ENCODE assay signal across 22 mouse cellular contexts in genomic region chr5:37998805-37999204, GRCm38 (mm10). TPM values are rescaled to one million over a fixed set of nuclear protein-coding genes. Genes with fewer than 3 reads are reported as not detected.
DNase-seq lines count a peak whose midpoint lies in the region; ATAC-seq lines count a peak whose summit lies in the region.
"Had no signal": no experiment of that assay in that cellular context is flagged by ENCODE, and none has a peak within 500 bp of the region (broad histone marks: within the 10 kb centered on the region; RNA-seq: fewer than 3 reads in every experiment).

No protein-coding gene starts in this region.

- no peak for DNase-seq in hindbrain, embryonic 11.5 days (ENCODE audit: low spot score)
- DNase-seq: adrenal gland, adult 8-10 months; adrenal gland, postnatal 14 days; adrenal gland, postnatal 36 days; B cell, adult 2 months; cerebellum, adult 11-12 months; cerebellum, adult 2 months; cerebellum, adult 9-10 months; cerebellum, postnatal 10 days; cerebellum, postnatal 25 days had no signal

- H3K36me3 ChIP-seq in hindbrain, embryonic 13.5 days: no peaks in the 10 kb centered on the region
- H3K36me3 ChIP-seq in hindbrain, embryonic 11.5 days (ENCODE audit: control insufficient read depth, insufficient read depth, low read length): no peaks in the 10 kb centered on the region
- no peaks in the 10 kb centered on the region for H3K36me3 ChIP-seq in neural tube, embryonic 12.5 days
- no peaks in the 10 kb centered on the region for H3K36me3 ChIP-seq in neural tube, embryonic 15.5 days
- no peaks in the 10 kb centered on the region for H3K36me3 ChIP-seq in neural tube, embryonic 14.5 days (ENCODE audit: control insufficient read depth, insufficient read depth, low read length)
- H3K36me3 ChIP-seq: embryonic facial prominence, embryonic 10.5 days; embryonic facial prominence, embryonic 12.5 days; forebrain, embryonic 15.5 days; G1E had no signal

- H3K9ac ChIP-seq in hindbrain, embryonic 13.5 days: no peak overlapping the region
- no peak overlapping the region for H3K9ac ChIP-seq in hindbrain, embryonic 11.5 days (ENCODE audit: low read depth, low read length)
- no peak overlapping the region for H3K9ac ChIP-seq in neural tube, embryonic 12.5 days
- no peak overlapping the region for H3K9ac ChIP-seq in neural tube, embryonic 15.5 days (replicated peaks)
- H3K9ac ChIP-seq in neural tube, embryonic 14.5 days (replicated peaks; ENCODE audit: low read depth, low read length): no peak overlapping the region
- H3K9ac ChIP-seq: embryonic facial prominence, embryonic 12.5 days; forebrain, embryonic 13.5 days; forebrain, embryonic 15.5 days had no signal

- no peaks in the 10 kb centered on the region for H3K9me3 ChIP-seq in hindbrain, embryonic 13.5 days
- no peaks in the 10 kb centered on the region for H3K9me3 ChIP-seq in hindbrain, embryonic 11.5 days (ENCODE audit: control insufficient read depth, low read length)
- no peaks in the 10 kb centered on the region for H3K9me3 ChIP-seq in neural tube, embryonic 12.5 days
- no peaks in the 10 kb centered on the region for H3K9me3 ChIP-seq in neural tube, embryonic 15.5 days (replicated peaks)
- no peaks in the 10 kb centered on the region for H3K9me3 ChIP-seq in neural tube, embryonic 14.5 days (ENCODE audit: control insufficient read depth, low read length)
- H3K9me3 ChIP-seq: embryonic facial prominence, embryonic 10.5 days; embryonic facial prominence, embryonic 12.5 days; forebrain, embryonic 13.5 days; forebrain, embryonic 15.5 days; G1E had no signal

- H3K4me3 ChIP-seq in hindbrain, embryonic 13.5 days: no peak overlapping the region
- no peak overlapping the region for H3K4me3 ChIP-seq in hindbrain, embryonic 11.5 days (ENCODE audit: low read depth, low read length)
- no peak overlapping the region for H3K4me3 ChIP-seq in neural tube, embryonic 12.5 days
- H3K4me3 ChIP-seq in neural tube, embryonic 15.5 days (replicated peaks): no peak overlapping the region
- H3K4me3 ChIP-seq in neural tube, embryonic 14.5 days (ENCODE audit: low read depth, low read length): no peak overlapping the region
- H3K4me3 ChIP-seq: embryonic facial prominence, embryonic 10.5 days; embryonic facial prominence, embryonic 12.5 days; forebrain, embryonic 13.5 days; forebrain, embryonic 15.5 days had no signal

- WGBS in hindbrain, embryonic 13.5 days: 44% methylated on average over 2 of the region's 2 CpGs
- WGBS in hindbrain, embryonic 11.5 days: 92% methylated on average over 2 of the region's 2 CpGs
- WGBS in neural tube, embryonic 12.5 days: 61% methylated on average over 2 of the region's 2 CpGs
- WGBS in neural tube, embryonic 15.5 days: 23% methylated on average over 2 of the region's 2 CpGs
- WGBS in neural tube, embryonic 14.5 days: 52% methylated on average over 2 of the region's 2 CpGs

- H3K27me3 ChIP-seq in hindbrain, embryonic 13.5 days: peaks cover 10% of the 10 kb centered on the region; the same call in 1 of the 2 replicates
- no peaks in the 10 kb centered on the region for H3K27me3 ChIP-seq in hindbrain, embryonic 11.5 days (ENCODE audit: control insufficient read depth, insufficient read depth, low read length)
- no peaks in the 10 kb centered on the region for H3K27me3 ChIP-seq in neural tube, embryonic 12.5 days (replicated peaks)
- H3K27me3 ChIP-seq in neural tube, embryonic 15.5 days (replicated peaks): no peaks in the 10 kb centered on the region
- no peaks in the 10 kb centered on the region for H3K27me3 ChIP-seq in neural tube, embryonic 14.5 days (ENCODE audit: control insufficient read depth, insufficient read depth, low read length)
- H3K27me3 ChIP-seq: embryonic facial prominence, embryonic 12.5 days; forebrain, embryonic 13.5 days; forebrain, embryonic 15.5 days; Patski had no signal

- no peak overlapping the region for H3K4me2 ChIP-seq in hindbrain, embryonic 13.5 days
- H3K4me2 ChIP-seq in hindbrain, embryonic 11.5 days (replicated peaks; ENCODE audit: low read depth, low read length): no peak overlapping the region
- no peak overlapping the region for H3K4me2 ChIP-seq in neural tube, embryonic 12.5 days (replicated peaks)
- no peak overlapping the region for H3K4me2 ChIP-seq in neural tube, embryonic 15.5 days
- H3K4me2 ChIP-seq in neural tube, embryonic 14.5 days (ENCODE audit: low read depth, low read length): no peak overlapping the region
- H3K4me2 ChIP-seq: embryonic facial prominence, embryonic 12.5 days; forebrain, embryonic 13.5 days; forebrain, embryonic 15.5 days had no signal

- H3K4me1 ChIP-seq in hindbrain, embryonic 13.5 days (replicated peaks): no peaks in the 10 kb centered on the region; the same call in 1 of the 2 replicates
- no peaks in the 10 kb centered on the region for H3K4me1 ChIP-seq in hindbrain, embryonic 11.5 days (replicated peaks; ENCODE audit: control insufficient read depth, insufficient read depth, low read length)
- peaks cover 4% of the 10 kb centered on the region; the same call in 1 of the 2 replicates for H3K4me1 ChIP-seq in neural tube, embryonic 12.5 days
- no peaks in the 10 kb centered on the region for H3K4me1 ChIP-seq in neural tube, embryonic 15.5 days
- no peaks in the 10 kb centered on the region for H3K4me1 ChIP-seq in neural tube, embryonic 14.5 days (ENCODE audit: control insufficient read depth, insufficient read depth, low read length)
- H3K4me1 ChIP-seq: embryonic facial prominence, embryonic 12.5 days; forebrain, embryonic 13.5 days; forebrain, embryonic 15.5 days had no signal

- no peak overlapping the region for H3K27ac ChIP-seq in hindbrain, embryonic 13.5 days
- no peak overlapping the region for H3K27ac ChIP-seq in hindbrain, embryonic 11.5 days (ENCODE audit: low read depth, low read length)
- no peak overlapping the region for H3K27ac ChIP-seq in neural tube, embryonic 12.5 days
- no peak overlapping the region for H3K27ac ChIP-seq in neural tube, embryonic 15.5 days (replicated peaks)
- no peak overlapping the region for H3K27ac ChIP-seq in neural tube, embryonic 14.5 days (ENCODE audit: low read depth, low read length)
- H3K27ac ChIP-seq: embryonic facial prominence, embryonic 12.5 days; forebrain, embryonic 13.5 days; forebrain, embryonic 15.5 days had no signal

- peak; percentile 46; the same call in 1 of the 2 replicates for ATAC-seq in hindbrain, embryonic 13.5 days (ENCODE audit: low FRiP score)
- no peak for ATAC-seq in hindbrain, embryonic 11.5 days (ENCODE audit: low FRiP score)
- ATAC-seq in neural tube, embryonic 12.5 days (ENCODE audit: low FRiP score, low read depth): peak; percentile 53; the same call in 1 of the 2 replicates
- ATAC-seq in neural tube, embryonic 15.5 days (ENCODE audit: low FRiP score): no peak; the same call in 1 of the 2 replicates
- peak; percentile 46; the same call in 1 of the 2 replicates for ATAC-seq in neural tube, embryonic 14.5 days (ENCODE audit: low read depth)
- ATAC-seq: activated CD4-positive, CD25-positive, alpha-beta regulatory T cell, adult 4 months; CD4-positive, CD25-positive, alpha-beta regulatory T cell, adult 4 months; forebrain, embryonic 13.5 days; forebrain, embryonic 15.5 days; Patski had no signal

RNA-seq across cellular contexts. Expression of gene Stx18, which starts 39.7 kb away (rescaled TPM):
- polyA plus RNA-seq in hindbrain, embryonic 13.5 days (2015; fragmentation: Nextera tagmentation; extraction: Ambion mirVana): 35.7 and 37.1 TPM in 2 replicates
- polyA plus RNA-seq in hindbrain, embryonic 11.5 days (2014; fragmentation: Nextera tagmentation; extraction: Ambion mirVana): 56.0 and 59.1 TPM in 2 replicates
- polyA plus RNA-seq in neural tube, embryonic 12.5 days (2016; fragmentation: Nextera tagmentation; extraction: Ambion mirVana): 40.6 and 43.2 TPM in 2 replicates
- polyA plus RNA-seq in neural tube, embryonic 15.5 days (2015; fragmentation: Nextera tagmentation; extraction: Ambion mirVana): 35.0 and 37.1 TPM in 2 replicates
- 38.7 and 40.6 TPM in 2 replicates for polyA plus RNA-seq in neural tube, embryonic 14.5 days (2014; fragmentation: Nextera tagmentation; extraction: Ambion mirVana)

Comparison
In these comparisons a context has a peak if more than half of its experiments do, and no peak if none do; other contexts are left out.
1. ATAC-seq: peak in hindbrain, embryonic 13.5 days (single experiment), neural tube, embryonic 12.5 days (single experiment) and neural tube, embryonic 14.5 days (single experiment); none in hindbrain, embryonic 11.5 days (single experiment) and neural tube, embryonic 15.5 days (single experiment).